Mouse (Mus musculus): ENCODE measurements around the gene Stpg4. TPM values are rescaled to one million over a fixed set of nuclear protein-coding genes. Genes with fewer than 3 reads are reported as not detected.

Gene Stpg4
- total RNA-seq, 1 experiment from 2014 or later = 1.8 TPM

GRCm38 (mm10) chr17:87453336-87453735, 25.8 kb upstream of the Stpg4 start:
- ATAC-seq (replicated peaks in 1 of 2; ENCODE audit: insufficient read depth in 1 of 2, low FRiP score in 2 of 2, low TSS enrichment in 1 of 2, low read depth in 1 of 2, poor library complexity in 2 of 2, severe bottlenecking in 2 of 2) = no peak

- ATAC-seq (replicated peaks in 1 of 2; ENCODE audit: insufficient read depth in 1 of 2, low FRiP score in 2 of 2, low TSS enrichment in 1 of 2, low read depth in 1 of 2, poor library complexity in 2 of 2, severe bottlenecking in 2 of 2) = no peak
Measured at GRCm38 (mm10) chr17:87448881-87449280, 21.3 kb upstream of the Stpg4 start.

- ATAC-seq (replicated peaks in 1 of 2; ENCODE audit: insufficient read depth in 1 of 2, low FRiP score in 2 of 2, low TSS enrichment in 1 of 2, low read depth in 1 of 2, poor library complexity in 2 of 2, severe bottlenecking in 2 of 2) = no peak
Measured at GRCm38 (mm10) chr17:87448339-87448738, 20.8 kb upstream of the Stpg4 start.

GRCm38 (mm10) chr17:87447612-87448200, 20.2 kb upstream of the Stpg4 start:
- no peak for ATAC-seq (replicated peaks in 1 of 2; ENCODE audit: insufficient read depth in 1 of 2, low FRiP score in 2 of 2, low TSS enrichment in 1 of 2, low read depth in 1 of 2, poor library complexity in 2 of 2, severe bottlenecking in 2 of 2)

GRCm38 (mm10) chr17:87446767-87447611, 19.4 kb upstream of the Stpg4 start, which contains the start of gene Calm2:
TSS of gene Calm2 (minus strand) at chr17:87446935.
- peak; percentile 87 to 90 for ATAC-seq (replicated peaks in 1 of 2; ENCODE audit: insufficient read depth in 1 of 2, low FRiP score in 2 of 2, low TSS enrichment in 1 of 2, low read depth in 1 of 2, poor library complexity in 2 of 2, severe bottlenecking in 2 of 2)

GRCm38 (mm10) chr17:87445917-87446766, 18.6 kb upstream of the Stpg4 start:
- ATAC-seq (replicated peaks in 1 of 2; ENCODE audit: insufficient read depth in 1 of 2, low FRiP score in 2 of 2, low TSS enrichment in 1 of 2, low read depth in 1 of 2, poor library complexity in 2 of 2, severe bottlenecking in 2 of 2) = peak; percentile 13 to 33; a peak in 1 of 4 replicates

GRCm38 (mm10) chr17:87445337-87445916, 17.9 kb upstream of the Stpg4 start:
- ATAC-seq (replicated peaks in 1 of 2; ENCODE audit: insufficient read depth in 1 of 2, low FRiP score in 2 of 2, low TSS enrichment in 1 of 2, low read depth in 1 of 2, poor library complexity in 2 of 2, severe bottlenecking in 2 of 2) = no peak

GRCm38 (mm10) chr17:87444763-87445162, 17.2 kb upstream of the Stpg4 start:
- no peak for ATAC-seq (replicated peaks in 1 of 2; ENCODE audit: insufficient read depth in 1 of 2, low FRiP score in 2 of 2, low TSS enrichment in 1 of 2, low read depth in 1 of 2, poor library complexity in 2 of 2, severe bottlenecking in 2 of 2)

GRCm38 (mm10) chr17:87441537-87441936, 14.0 kb upstream of the Stpg4 start:
- ATAC-seq (replicated peaks in 1 of 2; ENCODE audit: insufficient read depth in 1 of 2, low FRiP score in 2 of 2, low TSS enrichment in 1 of 2, low read depth in 1 of 2, poor library complexity in 2 of 2, severe bottlenecking in 2 of 2) = no peak

- no peak for ATAC-seq (replicated peaks in 1 of 2; ENCODE audit: insufficient read depth in 1 of 2, low FRiP score in 2 of 2, low TSS enrichment in 1 of 2, low read depth in 1 of 2, poor library complexity in 2 of 2, severe bottlenecking in 2 of 2)
Measured at GRCm38 (mm10) chr17:87439441-87439840, 11.9 kb upstream of the Stpg4 start.

- ATAC-seq (replicated peaks in 1 of 2; ENCODE audit: insufficient read depth in 1 of 2, low FRiP score in 2 of 2, low TSS enrichment in 1 of 2, low read depth in 1 of 2, poor library complexity in 2 of 2, severe bottlenecking in 2 of 2) = no peak
Measured at GRCm38 (mm10) chr17:87433929-87434328, 6.4 kb upstream of the Stpg4 start.

GRCm38 (mm10) chr17:87432743-87433142, 5.2 kb upstream of the Stpg4 start:
- ATAC-seq (replicated peaks in 1 of 2; ENCODE audit: insufficient read depth in 1 of 2, low FRiP score in 2 of 2, low TSS enrichment in 1 of 2, low read depth in 1 of 2, poor library complexity in 2 of 2, severe bottlenecking in 2 of 2) = no peak

GRCm38 (mm10) chr17:87432314-87432713, 4.8 kb upstream of the Stpg4 start:
- ATAC-seq (replicated peaks in 1 of 2; ENCODE audit: insufficient read depth in 1 of 2, low FRiP score in 2 of 2, low TSS enrichment in 1 of 2, low read depth in 1 of 2, poor library complexity in 2 of 2, severe bottlenecking in 2 of 2) = no peak

- ATAC-seq (replicated peaks in 1 of 2; ENCODE audit: insufficient read depth in 1 of 2, low FRiP score in 2 of 2, low TSS enrichment in 1 of 2, low read depth in 1 of 2, poor library complexity in 2 of 2, severe bottlenecking in 2 of 2) = no peak
Measured at GRCm38 (mm10) chr17:87429431-87429830, 1.9 kb upstream of the Stpg4 start.

GRCm38 (mm10) chr17:87418082-87418481, 9.5 kb downstream of the Stpg4 start:
- no peak for ATAC-seq (replicated peaks in 1 of 2; ENCODE audit: insufficient read depth in 1 of 2, low FRiP score in 2 of 2, low TSS enrichment in 1 of 2, low read depth in 1 of 2, poor library complexity in 2 of 2, severe bottlenecking in 2 of 2)

GRCm38 (mm10) chr17:87406646-87407045, 20.9 kb downstream of the Stpg4 start:
- no peak for ATAC-seq (replicated peaks in 1 of 2; ENCODE audit: insufficient read depth in 1 of 2, low FRiP score in 2 of 2, low TSS enrichment in 1 of 2, low read depth in 1 of 2, poor library complexity in 2 of 2, severe bottlenecking in 2 of 2)

GRCm38 (mm10) chr17:87405576-87405975, 22.0 kb downstream of the Stpg4 start:
- peak; percentile 59 to 87; a peak in 3 of 4 replicates for ATAC-seq (replicated peaks in 1 of 2; ENCODE audit: insufficient read depth in 1 of 2, low FRiP score in 2 of 2, low TSS enrichment in 1 of 2, low read depth in 1 of 2, poor library complexity in 2 of 2, severe bottlenecking in 2 of 2)
